Mouse (Mus musculus) frontal cortex, postnatal 36 days (tissue): Measurements from ENCODE around the gene Ctcfl.

Experiments used
- DNase-seq, 2 experiments: peaks; one replicate each; pipeline ENCODE4 v3.0.0; 2022; ENCODE audit warnings: low spot score in 2 of 2

Gene Ctcfl

DNA sequence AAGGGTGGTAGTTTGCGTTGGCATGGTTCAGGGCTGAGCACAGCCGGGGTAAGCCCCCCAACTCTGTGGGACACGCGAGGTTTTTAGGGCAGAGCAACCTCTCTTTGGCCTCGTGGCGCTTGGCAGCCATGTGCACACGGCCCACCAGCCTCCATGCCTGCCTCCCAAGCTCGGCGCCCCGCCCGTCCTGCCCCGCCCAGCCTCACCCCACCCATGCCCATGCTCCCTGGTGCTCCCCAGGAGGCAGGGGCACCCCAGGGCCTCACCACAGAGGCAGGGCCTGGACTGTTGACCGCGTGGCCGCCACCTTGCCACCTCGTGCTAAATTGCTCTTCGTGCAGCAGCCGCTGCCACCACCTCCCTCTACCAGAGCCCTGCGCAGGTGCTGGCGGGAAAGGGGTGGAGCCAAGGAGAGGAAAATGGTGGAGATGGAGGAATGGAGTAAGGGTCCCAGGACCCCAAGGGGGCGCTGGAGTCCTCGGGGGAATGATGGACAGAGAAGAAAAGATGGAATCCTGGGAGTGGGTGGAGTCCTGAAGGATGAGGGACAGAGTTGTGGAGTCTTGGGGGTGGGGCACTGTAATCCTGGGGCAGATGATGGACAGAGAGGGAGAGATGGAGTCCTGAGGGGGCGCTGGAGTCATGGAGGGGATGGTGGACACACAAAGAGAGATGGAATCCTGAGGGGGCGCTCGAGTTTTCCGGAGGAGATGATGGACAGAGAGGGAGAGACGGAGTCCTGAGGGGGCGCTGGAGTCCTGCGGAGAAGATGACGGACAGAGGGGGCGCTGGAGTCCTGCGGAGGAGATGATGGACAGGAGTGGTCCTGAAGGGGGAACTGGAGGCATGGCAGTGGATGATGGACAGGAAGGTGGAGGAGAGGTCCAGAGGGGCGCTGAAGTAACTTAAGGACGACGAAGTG lies at the start of gene Ctcfl:
Gene Ctcfl (minus strand): TSS at position 503 of the 922 bp plus-strand sequence.
- no peak for DNase-seq

DNA sequence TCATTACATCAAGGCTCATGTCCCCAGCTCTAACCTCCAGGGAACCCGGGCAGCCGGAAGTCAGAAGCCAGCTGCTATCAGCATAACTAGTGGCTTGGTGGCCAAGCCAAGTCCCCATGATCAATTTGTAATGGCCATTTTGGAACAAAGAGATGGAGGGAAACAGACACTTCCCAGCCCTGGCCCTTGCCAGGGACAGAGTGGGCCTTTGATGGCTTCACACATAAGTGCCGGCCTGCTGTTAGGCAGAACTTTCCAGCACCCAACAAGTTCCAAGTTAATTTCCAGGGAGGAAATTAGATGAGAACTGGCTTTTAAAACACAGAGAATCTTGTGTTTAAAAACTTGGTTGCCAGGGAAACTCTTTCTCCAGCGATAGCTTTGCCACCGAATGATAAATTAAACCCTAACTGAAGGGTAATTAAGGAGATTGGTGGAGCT lies 49.1 kb upstream of the Ctcfl start:
- DNase-seq = no peak

GRCm38 (mm10) chr2:173165357-173165756 lies 46.0 kb upstream of the Ctcfl start:
- no peak for DNase-seq

DNA sequence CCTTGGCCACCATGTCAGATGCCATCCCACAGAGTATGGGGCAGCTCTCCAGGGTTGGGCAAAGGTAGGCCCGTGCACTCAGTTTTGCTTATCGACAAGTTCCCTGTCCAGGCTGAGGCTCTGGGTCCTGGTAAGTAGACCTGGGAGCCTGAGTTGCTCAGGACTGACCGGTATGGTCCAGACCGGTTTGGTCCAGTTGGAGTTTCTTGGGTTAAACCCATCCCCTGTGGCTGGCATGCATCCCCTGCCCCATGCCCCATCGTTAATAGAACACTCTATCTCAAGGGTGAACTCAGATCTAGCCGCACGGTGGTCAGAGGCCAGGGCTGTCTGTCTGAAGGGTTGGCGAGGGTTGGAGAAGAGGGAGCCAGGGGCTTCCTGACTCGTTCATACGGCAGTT lies 45.6 kb upstream of the Ctcfl start:
- DNase-seq = no peak

- DNase-seq = no peak
Observed at GRCm38 (mm10) chr2:173164358-173164757, 45.0 kb upstream of the Ctcfl start.

DNA sequence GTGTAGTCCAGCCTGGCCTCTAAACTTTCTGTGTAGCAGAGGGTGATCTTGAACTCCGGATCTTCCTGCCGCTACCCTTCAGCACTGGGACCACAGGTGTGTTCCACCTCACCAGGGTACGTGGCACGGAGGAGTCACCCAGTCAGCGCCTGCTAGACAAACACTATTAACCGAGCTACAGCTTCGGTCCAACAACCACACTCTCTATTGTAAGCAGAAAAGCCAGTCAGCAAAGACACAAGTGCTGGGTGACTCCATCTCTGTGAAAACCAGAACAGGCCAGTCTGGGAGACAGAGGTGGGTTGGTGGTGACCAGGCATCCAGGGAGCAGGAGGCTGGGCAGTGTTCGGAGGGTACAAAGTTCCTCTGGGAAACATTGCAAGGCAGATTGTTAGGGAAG lies 44.1 kb upstream of the Ctcfl start:
- DNase-seq = no peak

GRCm38 (mm10) chr2:173159354-173160311 lies 40.3 kb upstream of the Ctcfl start:
- DNase-seq = peak in 1 of 2 experiments; percentile 43

DNA sequence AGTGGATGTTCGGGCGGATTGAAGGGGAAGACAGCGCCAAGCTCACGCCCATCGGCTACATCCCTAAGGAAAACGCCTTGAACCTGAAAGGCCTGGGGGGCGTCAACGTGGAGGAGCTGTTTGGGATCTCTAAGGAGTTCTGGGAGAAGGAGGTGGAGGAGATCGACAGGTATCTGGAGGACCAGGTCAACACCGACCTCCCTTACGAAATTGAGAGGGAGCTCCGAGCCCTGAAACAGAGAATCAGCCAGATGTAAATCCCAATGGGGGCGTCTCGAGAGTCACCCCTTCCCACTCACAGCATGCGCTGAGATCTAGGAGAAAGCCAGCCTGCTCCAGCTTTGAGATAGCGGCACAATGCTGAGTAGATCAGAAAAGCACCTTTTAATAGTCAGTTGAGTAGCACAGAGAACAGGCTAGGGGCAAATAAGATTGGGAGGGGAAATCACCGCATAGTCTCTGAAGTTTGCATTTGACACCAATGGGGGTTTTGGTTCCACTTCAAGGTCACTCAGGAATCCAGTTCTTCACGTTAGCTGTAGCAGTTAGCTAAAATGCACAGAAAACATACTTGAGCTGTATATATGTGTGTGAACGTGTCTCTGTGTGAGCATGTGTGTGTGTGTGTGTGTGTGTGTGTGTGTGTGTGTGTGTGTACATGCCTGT lies 39.2 kb upstream of the Ctcfl start:
- DNase-seq = no peak

- no peak for DNase-seq
Observed at GRCm38 (mm10) chr2:173157871-173158270, 38.5 kb upstream of the Ctcfl start.

DNA sequence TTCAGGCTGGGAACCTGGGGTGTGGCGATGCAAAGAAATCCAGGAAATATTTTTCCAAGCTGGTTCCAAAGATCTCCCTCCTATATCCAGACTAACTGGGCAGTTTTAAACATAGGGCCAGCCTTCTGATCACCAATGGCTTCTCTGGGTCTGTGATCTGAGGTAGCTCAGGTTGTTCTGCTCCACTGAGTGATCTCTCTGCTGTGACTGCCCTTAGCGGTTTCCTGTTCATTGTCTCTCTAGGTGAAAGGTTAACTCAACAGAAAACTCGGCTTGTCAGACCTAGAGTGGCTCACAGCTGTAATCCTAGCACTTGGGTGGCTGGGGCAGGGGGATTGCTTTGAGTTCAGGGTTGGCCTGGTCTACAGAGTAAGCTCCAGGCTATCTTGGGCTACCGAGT lies 38.1 kb upstream of the Ctcfl start:
- DNase-seq = no peak

DNA sequence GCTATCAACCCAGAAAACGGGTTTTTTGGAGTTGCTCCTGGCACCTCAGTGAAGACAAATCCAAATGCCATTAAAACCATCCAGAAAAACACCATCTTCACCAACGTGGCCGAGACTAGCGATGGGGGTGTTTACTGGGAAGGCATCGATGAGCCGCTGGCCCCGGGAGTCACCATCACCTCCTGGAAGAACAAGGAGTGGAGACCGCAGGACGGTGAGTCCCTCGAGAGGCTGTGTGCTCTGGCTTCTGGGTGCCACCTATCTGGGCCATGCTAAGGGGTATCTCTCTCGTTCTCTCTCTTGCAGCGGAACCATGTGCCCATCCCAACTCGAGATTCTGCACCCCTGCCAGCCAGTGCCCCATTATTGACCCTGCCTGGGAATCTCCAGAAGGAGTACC lies 37.6 kb upstream of the Ctcfl start:
- DNase-seq = no peak

DNA sequence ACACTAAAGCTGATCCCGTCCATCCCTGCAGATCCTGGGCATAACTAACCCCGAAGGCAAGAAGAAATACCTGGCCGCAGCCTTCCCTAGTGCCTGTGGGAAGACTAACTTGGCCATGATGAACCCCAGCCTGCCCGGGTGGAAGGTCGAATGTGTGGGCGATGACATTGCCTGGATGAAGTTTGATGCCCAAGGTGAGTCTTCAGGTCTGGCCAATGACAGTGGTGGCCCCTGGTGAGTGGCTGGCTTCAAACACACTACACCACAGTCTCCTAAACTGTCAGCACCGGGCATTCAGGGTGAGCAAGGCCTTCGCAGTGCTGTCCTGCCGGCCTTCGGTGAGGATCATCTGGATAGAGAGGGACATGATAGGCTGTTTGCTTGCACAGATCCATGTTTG lies 36.6 kb upstream of the Ctcfl start:
- DNase-seq = no peak

- DNase-seq = no peak
Observed at GRCm38 (mm10) chr2:173154962-173155361, 35.6 kb upstream of the Ctcfl start.

- no peak for DNase-seq
Observed at GRCm38 (mm10) chr2:173154513-173154912, 35.2 kb upstream of the Ctcfl start.

GRCm38 (mm10) chr2:173153266-173153665 lies 33.9 kb upstream of the Ctcfl start:
- DNase-seq = no peak

- no peak for DNase-seq
Observed at GRCm38 (mm10) chr2:173152436-173153151, 33.3 kb upstream of the Ctcfl start, which contains the start of gene Pck1. TSS of gene Pck1 (plus strand) at chr2:173153048.

DNA sequence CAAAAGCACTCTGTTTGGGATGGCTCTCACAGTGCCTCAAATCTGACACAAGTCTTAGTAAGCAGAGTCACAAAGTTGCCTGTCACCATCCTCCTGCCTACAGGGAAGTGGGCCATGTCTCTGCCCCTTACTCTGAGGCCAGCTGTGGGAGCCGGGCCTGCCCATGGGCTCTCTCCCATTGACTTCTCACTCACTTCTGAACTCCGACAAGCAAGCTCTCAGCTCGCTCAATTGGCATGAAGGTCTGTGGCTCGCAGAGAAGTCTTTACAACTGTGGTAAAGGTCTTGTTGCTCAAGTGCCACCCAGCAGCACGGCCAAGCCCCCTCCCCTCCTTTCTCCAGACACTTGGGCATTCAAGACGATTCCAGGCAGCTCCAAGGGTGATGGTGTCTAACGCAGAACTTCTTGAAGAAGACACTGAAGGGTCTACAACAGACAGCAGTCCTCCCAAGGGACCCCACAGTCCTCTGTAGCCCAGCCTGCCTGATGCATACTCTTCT lies 32.5 kb upstream of the Ctcfl start:
- DNase-seq = no peak

GRCm38 (mm10) chr2:173151352-173151751 lies 32.0 kb upstream of the Ctcfl start:
- DNase-seq = no peak

DNA sequence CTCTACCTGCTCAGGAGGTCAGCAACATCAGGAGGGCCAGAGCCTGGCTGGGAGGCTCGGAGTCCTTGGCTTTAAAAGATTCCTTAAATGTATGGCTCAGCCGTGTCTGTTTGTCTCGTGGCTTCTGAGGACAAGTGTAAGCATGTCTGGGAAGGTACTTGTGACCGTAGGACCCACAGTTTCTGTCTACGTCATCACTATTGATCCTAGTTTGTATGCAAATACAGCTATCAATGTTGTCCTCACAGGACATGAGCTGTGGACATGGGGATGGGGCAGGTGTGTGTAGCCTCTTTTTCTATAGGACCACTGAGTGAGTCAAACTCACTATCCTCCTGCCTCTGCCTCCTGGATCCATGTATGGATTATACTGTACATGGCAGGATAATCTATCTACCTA lies 28.7 kb upstream of the Ctcfl start:
- DNase-seq = no peak

- no peak for DNase-seq
Observed at GRCm38 (mm10) chr2:173146728-173147127, 27.4 kb upstream of the Ctcfl start.

GRCm38 (mm10) chr2:173145808-173146207 lies 26.5 kb upstream of the Ctcfl start:
- DNase-seq = no peak
